Mouse (Mus musculus): Measurements from ENCODE around the gene Fancd2.

Fancd2 gene

GRCm38 (mm10) chr6:113531840-113532404, 440 bp downstream of the Fancd2 start:
- no peak for DNase-seq

- no peak for DNase-seq
Measured at GRCm38 (mm10) chr6:113534886-113535285, 3.4 kb downstream of the Fancd2 start.

- no peak for DNase-seq
Measured at GRCm38 (mm10) chr6:113541610-113542009, 10.1 kb downstream of the Fancd2 start.

GRCm38 (mm10) chr6:113543906-113544481, 12.5 kb downstream of the Fancd2 start:
- DNase-seq: no peak

- DNase-seq: no peak
Measured at GRCm38 (mm10) chr6:113559736-113560135, 28.3 kb downstream of the Fancd2 start.

- peak; percentile 5 for DNase-seq
Measured at GRCm38 (mm10) chr6:113564557-113564956, 33.1 kb downstream of the Fancd2 start.

GRCm38 (mm10) chr6:113576044-113576443, 44.6 kb downstream of the Fancd2 start:
- no peak for DNase-seq

- no peak for DNase-seq
Measured at GRCm38 (mm10) chr6:113579306-113579705, 47.8 kb downstream of the Fancd2 start.

- DNase-seq: no peak
Measured at GRCm38 (mm10) chr6:113583023-113583422, 51.5 kb downstream of the Fancd2 start.

- no peak for DNase-seq
Measured at GRCm38 (mm10) chr6:113585065-113585464, 53.6 kb downstream of the Fancd2 start.

- DNase-seq: peak; percentile 43
Measured at GRCm38 (mm10) chr6:113586466-113587183, 55.1 kb downstream of the Fancd2 start.

GRCm38 (mm10) chr6:113592637-113593036, 61.2 kb downstream of the Fancd2 start:
- no peak for DNase-seq

GRCm38 (mm10) chr6:113597945-113598344, 66.5 kb downstream of the Fancd2 start:
- DNase-seq: no peak

GRCm38 (mm10) chr6:113599833-113600232, 68.4 kb downstream of the Fancd2 start:
- DNase-seq: no peak

- no peak for DNase-seq
Measured at GRCm38 (mm10) chr6:113600543-113601139, 69.2 kb downstream of the Fancd2 start, which contains the start of gene Fancd2os. Fancd2os (minus strand) TSS chr6:113600715.

- DNase-seq: no peak
Measured at GRCm38 (mm10) chr6:113602821-113603220, 71.3 kb downstream of the Fancd2 start.

GRCm38 (mm10) chr6:113603993-113604392, 72.5 kb downstream of the Fancd2 start:
- no peak for DNase-seq

- DNase-seq: peak; percentile 88
Measured at GRCm38 (mm10) chr6:113604432-113605223, 73.1 kb downstream of the Fancd2 start, which contains the start of gene Brk1. Brk1 (plus strand) TSS chr6:113604772.

- no peak for DNase-seq
Measured at GRCm38 (mm10) chr6:113605224-113605545, 73.7 kb downstream of the Fancd2 start.

GRCm38 (mm10) chr6:113608871-113609270, 77.4 kb downstream of the Fancd2 start:
- no peak for DNase-seq

- DNase-seq: no peak
Measured at GRCm38 (mm10) chr6:113609293-113609692, 77.8 kb downstream of the Fancd2 start.

GRCm38 (mm10) chr6:113612258-113612969, 80.9 kb downstream of the Fancd2 start:
- DNase-seq: peak; percentile 9

Measured in lung, postnatal 14 days (tissue).